ENCODE assay signal across 13 mouse cellular contexts in genomic region chr11:22661713-22662551, GRCm38 (mm10).
A peak's percentile ranks its signal among the peaks of the same experiment; 100 is the strongest.
DNase-seq lines count a peak whose midpoint lies in the region; ATAC-seq and TF ChIP-seq lines count a peak whose summit lies in the region.
"Had no signal": no experiment of that assay in that cellular context is flagged by ENCODE, and none has a peak within 500 bp of the region (broad histone marks: within the 10 kb centered on the region; RNA-seq: fewer than 3 reads in every experiment).

No protein-coding gene starts in this region.

- no peaks in the 10 kb centered on the region for H3K27me3 ChIP-seq in heart, embryonic 12.5 days (replicated peaks)
- H3K27me3 ChIP-seq in lung, postnatal 0 days (replicated peaks; ENCODE audit: insufficient read depth, low read length): no peaks in the 10 kb centered on the region
- no peaks in the 10 kb centered on the region for H3K27me3 ChIP-seq in forebrain, embryonic 12.5 days
- no peaks in the 10 kb centered on the region for H3K27me3 ChIP-seq in neural tube, embryonic 13.5 days

- DNase-seq in heart, postnatal 36 days: no peak
- no peak for DNase-seq in lung, postnatal 0 days (ENCODE audit: low spot score)
- DNase-seq in lung, postnatal 10 days: no peak
- no peak for DNase-seq in right cerebral cortex, adult 2 months (ENCODE audit: low spot score in 2 of 2)
- DNase-seq in cerebellum, postnatal 36 days: no peak
- DNase-seq: gastrocnemius, postnatal 14 days; kidney, adult 9 months; spleen, adult 18-20 months had no signal

- no peaks in the 10 kb centered on the region for H3K36me3 ChIP-seq in heart, embryonic 12.5 days
- H3K36me3 ChIP-seq in lung, postnatal 0 days (ENCODE audit: insufficient read depth, low read length): no peaks in the 10 kb centered on the region
- H3K36me3 ChIP-seq in forebrain, embryonic 12.5 days (replicated peaks): no peaks in the 10 kb centered on the region
- no peaks in the 10 kb centered on the region for H3K36me3 ChIP-seq in neural tube, embryonic 13.5 days

- H3K4me3 ChIP-seq in heart, embryonic 12.5 days: no peak overlapping the region
- no peak overlapping the region for H3K4me3 ChIP-seq in lung, postnatal 0 days (ENCODE audit: low read depth, low read length)
- H3K4me3 ChIP-seq in forebrain, embryonic 12.5 days (replicated peaks): no peak overlapping the region
- no peak overlapping the region for H3K4me3 ChIP-seq in neural tube, embryonic 13.5 days
- H3K4me3 ChIP-seq: myocyte had no signal

- H3K9me3 ChIP-seq in heart, embryonic 12.5 days (replicated peaks): no peaks in the 10 kb centered on the region
- no peaks in the 10 kb centered on the region for H3K9me3 ChIP-seq in lung, postnatal 0 days (ENCODE audit: low read length)
- H3K9me3 ChIP-seq in forebrain, embryonic 12.5 days: no peaks in the 10 kb centered on the region
- H3K9me3 ChIP-seq in neural tube, embryonic 13.5 days: no peaks in the 10 kb centered on the region

- WGBS in heart, embryonic 12.5 days: 48% methylated on average over 10 of the region's 12 CpGs
- WGBS in lung, postnatal 0 days: 42% methylated on average over 10 of the region's 12 CpGs
- 50% methylated on average over 10 of the region's 12 CpGs for WGBS in forebrain, embryonic 12.5 days
- 52% methylated on average over 11 of the region's 12 CpGs for WGBS in neural tube, embryonic 13.5 days

- peaks cover 14% of the 10 kb centered on the region for H3K4me1 ChIP-seq in heart, embryonic 12.5 days (replicated peaks)
- 0 out of 2 replicates have a peak, but pooled peaks cover 3% of the 10 kb centered on the region for H3K4me1 ChIP-seq in lung, postnatal 0 days (ENCODE audit: insufficient read depth, low read depth, low read length)
- H3K4me1 ChIP-seq in forebrain, embryonic 12.5 days: peaks cover 9% of the 10 kb centered on the region; the same call in 1 of the 2 replicates
- no peaks in the 10 kb centered on the region; the same call in 1 of the 2 replicates for H3K4me1 ChIP-seq in neural tube, embryonic 13.5 days (replicated peaks)

- TF ChIP-seq EP300 in lung, postnatal 0 days (IDR thresholded peaks at IDR 0.05): no peak

- no peak for TF ChIP-seq CTCF in lung, postnatal 0 days (IDR thresholded peaks at IDR 0.05)

- intact Hi-C loops in heart, postnatal 36 days (cut with DNase I): no loop called here

- no peak overlapping the region for H3K27ac ChIP-seq in heart, embryonic 12.5 days (ENCODE audit: poor library complexity, severe bottlenecking)
- H3K27ac ChIP-seq in lung, postnatal 0 days (ENCODE audit: low read length): no peak overlapping the region
- H3K27ac ChIP-seq in forebrain, embryonic 12.5 days: 0 out of 2 replicates have a peak overlapping the region, but pooled peaks have one; percentile 5
- H3K27ac ChIP-seq in neural tube, embryonic 13.5 days (replicated peaks): no peak overlapping the region
- H3K27ac ChIP-seq: liver, embryonic 14.5 days had no signal

- no peak overlapping the region for H3K9ac ChIP-seq in heart, embryonic 12.5 days
- H3K9ac ChIP-seq in lung, postnatal 0 days (replicated peaks; ENCODE audit: low read depth): no peak overlapping the region
- no peak overlapping the region for H3K9ac ChIP-seq in forebrain, embryonic 12.5 days
- no peak overlapping the region for H3K9ac ChIP-seq in neural tube, embryonic 13.5 days
- H3K9ac ChIP-seq: liver, embryonic 14.5 days had no signal

- ATAC-seq in heart, embryonic 12.5 days (ENCODE audit: insufficient number of reproducible peaks, low FRiP score): 0 out of 2 replicates have a peak, but pooled peaks have one; percentile 15
- peak; percentile 48; the same call in 1 of the 2 replicates for ATAC-seq in lung, postnatal 0 days
- 0 out of 2 replicates have a peak, but pooled peaks have one; percentile 27 for ATAC-seq in forebrain, embryonic 12.5 days (ENCODE audit: low FRiP score)
- peak; percentile 47; the same call in 1 of the 2 replicates for ATAC-seq in neural tube, embryonic 13.5 days (ENCODE audit: low read depth)

- no peak overlapping the region for H3K4me2 ChIP-seq in heart, embryonic 12.5 days
- H3K4me2 ChIP-seq in lung, postnatal 0 days (replicated peaks; ENCODE audit: low read depth, low read length): no peak overlapping the region
- H3K4me2 ChIP-seq in forebrain, embryonic 12.5 days: no peak overlapping the region
- H3K4me2 ChIP-seq in neural tube, embryonic 13.5 days: no peak overlapping the region
